Mouse (Mus musculus) adrenal gland, adult 2 months (tissue): ENCODE results near the gene Caln1. TPM values are rescaled to one million over a fixed set of nuclear protein-coding genes. Genes with fewer than 3 reads are reported as not detected.
A peak's percentile ranks its signal among the peaks of the same experiment; 100 is the strongest.

Experiments
- DNase-seq: peaks from one replicate; pipeline ENCODE4 v3.0.0; 2021
- long read RNA-seq: library from polyadenylated mRNA; stranded (forward); transcript quantifications from one replicate; pipeline ENCODE4 v2.0.0, GENCODE M21; 2021
- polyA plus RNA-seq: library from polyadenylated mRNA; depleted of rRNA; stranded (reverse); fragments of >200 nt; gene quantifications from 2 replicates; pipeline ENCODE4 v1.2.3, GENCODE M21; 2012; rRNA removed
- total RNA-seq, 2 experiments: library from RNA; stranded (reverse); gene quantifications; 2 replicates each; pipeline ENCODE4 v1.2.3; 2021

Gene Caln1
- total RNA-seq: 10 to 100 TPM; 33.7 to 46.2 TPM
- 19.4 and 19.7 TPM in 2 replicates for polyA plus RNA-seq
- long read RNA-seq, transcript Caln1-201 (7 exons, 1,801 nt): major isoform, 21 of 38 reads
- long read RNA-seq, partial matches to known transcripts: 0 of 38 reads
- long read RNA-seq, other reads (novel, unspliced or antisense): 17 of 38 reads

- peak; percentile 69 for DNase-seq
These were observed at the start of gene Caln1 for GRCm38 (mm10) chr5:130369237-130369636. TSS of gene Caln1 (plus strand) at chr5:130369455.

- DNase-seq: no peak
These were observed 49.5 kb upstream of the Caln1 start for GRCm38 (mm10) chr5:130319783-130320182.

GRCm38 (mm10) chr5:130320485-130320884, 48.8 kb upstream of the Caln1 start:
- DNase-seq: peak; percentile 65

- DNase-seq: peak; percentile 66
These were observed 43.8 kb upstream of the Caln1 start for GRCm38 (mm10) chr5:130325486-130325885.

- no peak for DNase-seq
These were observed 41.5 kb upstream of the Caln1 start for GRCm38 (mm10) chr5:130327615-130328263.

GRCm38 (mm10) chr5:130328366-130328765, 40.9 kb upstream of the Caln1 start:
- no peak for DNase-seq

GRCm38 (mm10) chr5:130329889-130330288, 39.4 kb upstream of the Caln1 start:
- no peak for DNase-seq

GRCm38 (mm10) chr5:130330801-130331200, 38.5 kb upstream of the Caln1 start:
- DNase-seq: no peak

GRCm38 (mm10) chr5:130331206-130331605, 38.0 kb upstream of the Caln1 start:
- no peak for DNase-seq

- DNase-seq: no peak
These were observed 35.7 kb upstream of the Caln1 start for GRCm38 (mm10) chr5:130333566-130333965.

GRCm38 (mm10) chr5:130333971-130334370, 35.3 kb upstream of the Caln1 start:
- DNase-seq: no peak

GRCm38 (mm10) chr5:130335462-130335861, 33.8 kb upstream of the Caln1 start:
- DNase-seq: no peak

- peak; percentile 65 for DNase-seq
These were observed 28.6 kb upstream of the Caln1 start for GRCm38 (mm10) chr5:130340656-130341055.

GRCm38 (mm10) chr5:130344999-130345398, 24.3 kb upstream of the Caln1 start:
- DNase-seq: no peak

GRCm38 (mm10) chr5:130345871-130346270, 23.4 kb upstream of the Caln1 start:
- DNase-seq: no peak

- no peak for DNase-seq
These were observed 14.0 kb upstream of the Caln1 start for GRCm38 (mm10) chr5:130355223-130355622.

GRCm38 (mm10) chr5:130363111-130363510, 6.1 kb upstream of the Caln1 start:
- DNase-seq: no peak

GRCm38 (mm10) chr5:130363773-130364172, 5.5 kb upstream of the Caln1 start:
- DNase-seq: no peak

- no peak for DNase-seq
These were observed 1.0 kb upstream of the Caln1 start for GRCm38 (mm10) chr5:130368236-130368635.

GRCm38 (mm10) chr5:130375411-130375810, 6.2 kb downstream of the Caln1 start:
- peak; percentile 68 for DNase-seq

- DNase-seq: no peak
These were observed 15.1 kb downstream of the Caln1 start, which contains the start of gene A330070K13Rik for GRCm38 (mm10) chr5:130384222-130384912. TSS of gene A330070K13Rik (minus strand) at chr5:130384631.

- DNase-seq: no peak
These were observed 17.2 kb downstream of the Caln1 start for GRCm38 (mm10) chr5:130386418-130386817.
